Mouse (Mus musculus) R1 (cell line): ENCODE data around the gene Elavl3.

Experiments
- DNase-seq: peaks from one replicate; pipeline ENCODE4 v3.0.0-alpha.2; 2018; ENCODE audit warnings: low read depth, low spot score

Elavl3 gene

GRCm38 (mm10) chr9:22058011-22058424 is 6.2 kb upstream of the Elavl3 start:
- DNase-seq = no peak

- no peak for DNase-seq
These were observed 5.3 kb upstream of the Elavl3 start for GRCm38 (mm10) chr9:22057031-22057517.

- DNase-seq = no peak
These were observed 4.6 kb upstream of the Elavl3 start for GRCm38 (mm10) chr9:22056303-22056910.

GRCm38 (mm10) chr9:22055713-22056112 is 3.9 kb upstream of the Elavl3 start:
- no peak for DNase-seq

GRCm38 (mm10) chr9:22054411-22055076 is 2.7 kb upstream of the Elavl3 start:
- peak; percentile 97 for DNase-seq

GRCm38 (mm10) chr9:22053657-22054056 is 1.8 kb upstream of the Elavl3 start:
- peak; percentile 58 for DNase-seq

- DNase-seq = no peak
These were observed 464 bp downstream of the Elavl3 start for GRCm38 (mm10) chr9:22051161-22051957.

GRCm38 (mm10) chr9:22050351-22050889 is 1.4 kb downstream of the Elavl3 start:
- peak; percentile 90 for DNase-seq

GRCm38 (mm10) chr9:22049721-22050270 is 2.0 kb downstream of the Elavl3 start:
- no peak for DNase-seq

GRCm38 (mm10) chr9:22049315-22049714 is 2.5 kb downstream of the Elavl3 start:
- no peak for DNase-seq

GRCm38 (mm10) chr9:22047329-22047728 is 4.5 kb downstream of the Elavl3 start:
- DNase-seq = no peak

GRCm38 (mm10) chr9:22041832-22042231 is 10.0 kb downstream of the Elavl3 start:
- DNase-seq = peak; percentile 52

- DNase-seq = no peak
These were observed 14.0 kb downstream of the Elavl3 start for GRCm38 (mm10) chr9:22037826-22038225.

GRCm38 (mm10) chr9:22035300-22036044 is 16.4 kb downstream of the Elavl3 start:
- DNase-seq = no peak

- DNase-seq = no peak
These were observed 21.4 kb downstream of the Elavl3 start for GRCm38 (mm10) chr9:22030386-22030785.

GRCm38 (mm10) chr9:22028467-22028866 is 23.4 kb downstream of the Elavl3 start:
- no peak for DNase-seq

GRCm38 (mm10) chr9:22024592-22024991 is 27.2 kb downstream of the Elavl3 start:
- no peak for DNase-seq

GRCm38 (mm10) chr9:22017208-22017825 is 34.5 kb downstream of the Elavl3 start:
- DNase-seq = no peak

- no peak for DNase-seq
These were observed 35.6 kb downstream of the Elavl3 start for GRCm38 (mm10) chr9:22016245-22016644.

GRCm38 (mm10) chr9:22012731-22013130 is 39.1 kb downstream of the Elavl3 start:
- DNase-seq = no peak

- DNase-seq = no peak
These were observed 40.8 kb downstream of the Elavl3 start for GRCm38 (mm10) chr9:22011055-22011454.
